Mouse (Mus musculus) urinary bladder, postnatal 14 days (tissue): ENCODE measurements around the gene 1600002K03Rik.

ENCODE experiments used
- DNase-seq: peaks from one replicate; pipeline ENCODE4 v3.0.0; 2021; ENCODE audit warnings: low spot score

The 1600002K03Rik gene

DNA sequence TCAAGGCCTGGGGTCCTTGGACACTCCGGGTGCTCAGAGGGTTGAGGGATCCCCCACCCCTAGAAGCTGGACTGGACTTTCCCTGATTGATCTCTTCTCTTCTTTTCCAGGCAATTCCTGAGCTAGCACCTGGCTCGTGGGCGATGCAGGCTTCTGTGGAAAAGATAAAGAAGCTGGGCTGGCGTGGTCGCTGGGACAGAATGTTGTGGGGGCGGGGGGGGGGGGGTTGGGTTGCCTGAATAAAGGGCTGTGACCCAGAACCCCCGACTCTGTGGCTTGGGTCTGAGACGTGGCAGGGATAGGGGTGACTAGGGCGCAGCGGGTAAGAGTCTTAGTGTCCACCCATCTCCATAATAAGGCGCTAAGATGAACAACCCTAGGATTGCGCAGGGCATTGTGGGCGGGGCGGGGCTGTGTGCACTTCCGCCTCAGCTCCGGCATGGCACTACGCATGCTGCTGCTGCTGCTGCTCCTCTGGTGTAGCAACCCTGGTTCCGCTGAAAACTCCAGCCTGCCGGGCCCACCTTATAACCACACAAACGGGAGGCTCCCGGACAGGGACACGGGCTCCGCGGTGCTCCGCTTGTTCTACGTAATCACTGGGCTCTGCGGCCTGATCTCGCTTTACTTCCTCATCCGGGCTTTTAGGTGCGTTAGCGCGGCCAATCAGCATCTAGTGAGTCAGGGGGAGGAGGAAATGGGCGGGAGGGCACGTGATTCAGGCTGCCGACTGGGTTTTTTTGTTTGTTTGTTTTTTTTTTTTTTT, at the start of gene 1600002K03Rik:
TSS of gene 1600002K03Rik (plus strand) at position 418 of the 766 bp plus-strand sequence.
- DNase-seq: peak; percentile 88

- DNase-seq: no peak
Measured at GRCm38 (mm10) chr10:80123932-80124562, 48.7 kb upstream of the 1600002K03Rik start.

GRCm38 (mm10) chr10:80127920-80128319, 44.8 kb upstream of the 1600002K03Rik start:
- no peak for DNase-seq

- peak; percentile 35 for DNase-seq
Measured at GRCm38 (mm10) chr10:80129846-80130245, 42.9 kb upstream of the 1600002K03Rik start.

GRCm38 (mm10) chr10:80130403-80131031, 42.2 kb upstream of the 1600002K03Rik start:
- DNase-seq: peak; percentile 58

GRCm38 (mm10) chr10:80131316-80131951, 41.3 kb upstream of the 1600002K03Rik start:
- DNase-seq: no peak

DNA sequence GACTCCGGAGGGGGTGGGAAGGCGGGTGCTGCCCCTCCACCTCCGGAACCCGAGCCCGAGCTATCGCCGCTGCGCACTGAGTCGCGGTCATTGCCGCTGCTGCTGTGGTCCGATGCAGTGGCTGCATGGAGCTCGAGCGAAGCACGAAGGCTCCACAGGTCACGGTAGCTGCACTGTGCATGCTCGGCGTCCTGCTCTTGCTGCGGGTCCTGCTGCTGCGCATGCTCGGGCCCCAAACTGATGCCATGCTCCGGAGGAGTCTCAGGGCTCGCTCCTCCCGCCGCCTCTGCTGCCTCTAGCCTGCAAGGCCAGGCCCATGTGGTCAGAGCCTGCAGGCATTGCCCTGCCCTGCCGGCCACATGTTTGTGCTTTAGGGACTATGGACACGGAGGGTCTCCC, 40.8 kb upstream of the 1600002K03Rik start:
- no peak for DNase-seq

DNA sequence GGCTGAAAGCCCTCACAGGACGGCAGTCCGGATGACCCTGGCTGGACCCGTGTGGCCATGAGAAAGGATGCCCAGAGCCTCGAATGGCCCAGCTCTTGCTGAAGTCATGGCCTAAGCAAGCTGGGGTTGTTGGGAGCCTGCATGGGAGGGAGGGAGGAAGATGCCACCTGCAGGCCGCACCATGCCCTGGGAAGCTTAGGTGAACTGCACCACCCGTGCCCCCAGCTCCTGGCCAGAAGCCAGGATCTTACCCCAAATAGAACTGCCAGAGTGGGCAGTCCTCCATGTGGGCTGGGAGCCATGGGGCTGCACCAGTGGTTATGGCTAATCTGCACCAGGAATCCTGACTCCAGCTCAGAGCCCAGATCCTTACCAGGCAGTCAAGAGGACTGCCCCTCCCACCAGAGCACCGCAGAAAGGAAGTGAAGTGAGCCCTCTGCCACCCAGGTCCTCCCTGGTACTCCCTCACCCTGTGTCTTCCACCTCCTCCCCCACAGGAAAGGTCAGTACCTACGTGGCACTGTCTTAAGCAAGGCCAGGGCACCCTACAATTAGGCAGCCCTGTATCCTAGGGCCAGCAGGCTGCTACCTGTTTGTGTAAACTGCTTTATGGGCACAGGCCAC, 39.4 kb upstream of the 1600002K03Rik start:
- peak; percentile 11 for DNase-seq

- no peak for DNase-seq
Measured at GRCm38 (mm10) chr10:80134421-80134820, 38.3 kb upstream of the 1600002K03Rik start.

DNA sequence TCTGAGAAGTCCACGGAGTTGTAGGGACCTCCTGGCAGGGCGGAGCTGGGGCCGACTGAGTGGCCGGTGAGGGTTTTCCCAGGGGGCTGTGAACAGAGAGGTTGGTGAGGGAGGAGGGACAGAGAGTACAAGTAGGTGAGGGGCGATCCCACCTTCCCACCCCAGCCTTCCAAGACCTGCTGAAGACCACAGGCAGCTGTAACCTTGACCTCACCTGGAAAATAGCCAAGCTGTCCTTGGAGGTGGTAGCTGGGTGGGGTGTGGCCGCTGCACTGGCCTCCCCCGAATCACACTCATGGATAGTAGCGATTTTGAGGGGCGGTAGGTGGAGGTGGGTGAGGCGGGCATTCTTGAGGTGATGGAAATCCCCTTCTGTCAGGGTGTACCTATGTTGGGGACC, 37.6 kb upstream of the 1600002K03Rik start:
- no peak for DNase-seq

GRCm38 (mm10) chr10:80135641-80136040, 37.1 kb upstream of the 1600002K03Rik start:
- DNase-seq: no peak

- no peak for DNase-seq
Measured at GRCm38 (mm10) chr10:80136179-80136951, 36.4 kb upstream of the 1600002K03Rik start.

DNA sequence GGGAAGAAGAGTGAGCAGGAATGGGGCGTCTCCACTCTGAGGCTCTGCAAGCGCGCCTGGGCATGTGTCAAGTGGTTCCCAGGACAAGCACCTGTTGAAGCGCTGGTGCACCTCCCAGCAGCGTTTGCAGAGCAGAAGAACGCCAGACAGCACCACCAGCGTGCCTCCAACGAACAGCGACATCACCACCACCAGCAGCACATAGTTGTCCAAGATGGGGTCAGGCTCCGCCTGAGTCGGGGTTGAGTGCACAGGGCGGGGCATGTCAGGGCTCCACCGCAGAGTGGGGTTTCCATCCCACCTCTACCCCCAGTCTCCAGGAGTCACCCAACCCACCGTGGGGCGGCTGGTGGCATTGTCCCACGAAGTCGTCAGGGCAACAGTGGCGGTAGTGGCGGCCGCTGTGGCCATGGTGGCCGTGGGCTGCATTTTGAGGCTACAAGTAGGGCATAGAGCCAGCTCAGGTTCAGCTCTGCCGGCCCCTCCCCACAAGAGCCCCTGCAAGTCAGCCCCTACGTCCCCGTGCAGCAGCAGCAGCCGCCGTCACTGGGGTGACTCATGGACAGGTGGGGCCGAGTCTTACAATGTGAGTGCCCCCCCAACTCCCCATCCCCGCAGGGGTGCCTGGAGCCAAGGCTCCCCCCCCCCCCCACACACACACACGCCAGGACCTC, 35.7 kb upstream of the 1600002K03Rik start:
- peak; percentile 38 for DNase-seq

DNA sequence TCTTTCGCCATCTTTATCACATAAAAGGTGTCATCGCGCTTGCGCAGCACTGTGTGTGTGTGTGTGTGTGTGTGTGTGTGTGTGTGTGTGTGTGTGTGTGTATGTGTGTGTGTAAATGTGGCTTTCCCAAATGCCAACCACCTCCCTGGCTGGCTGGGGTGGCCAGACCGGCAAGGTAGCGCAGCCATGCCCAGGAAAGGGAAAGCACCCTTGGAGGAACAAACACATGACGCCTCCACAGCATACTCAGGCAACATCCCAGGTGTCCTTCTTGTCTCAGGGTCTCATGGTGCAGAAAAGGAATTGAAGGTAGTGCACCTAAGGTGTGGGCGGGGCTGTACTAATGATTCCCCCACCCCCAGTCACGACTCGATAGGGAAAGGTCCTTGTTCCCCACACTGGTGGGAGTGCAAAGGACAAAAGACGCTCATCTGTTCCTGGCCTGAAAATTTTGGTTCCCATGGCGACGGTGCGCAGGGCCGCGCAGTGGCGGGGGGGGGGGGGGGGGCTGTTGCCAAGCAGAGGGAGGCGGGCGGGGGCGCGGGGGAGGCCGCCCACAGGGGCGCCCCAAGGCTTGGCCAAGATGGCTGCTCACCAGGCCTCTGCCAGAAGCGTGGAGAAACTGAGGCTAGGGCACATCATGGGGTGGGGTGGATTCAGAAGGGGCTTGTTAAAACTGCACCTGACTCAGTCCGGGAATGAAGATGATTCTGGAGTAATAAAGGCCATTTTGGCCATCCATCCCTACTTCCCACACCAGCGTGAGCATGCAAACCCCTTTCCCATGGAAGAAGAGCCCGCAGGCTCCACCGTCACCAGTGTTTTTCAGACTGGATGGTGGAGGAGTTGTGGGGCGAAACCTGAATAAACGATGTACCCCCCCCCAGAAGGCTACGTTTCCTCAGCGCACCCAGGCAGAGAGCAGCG, 34.9 kb upstream of the 1600002K03Rik start:
- DNase-seq: peak; percentile 48

DNA sequence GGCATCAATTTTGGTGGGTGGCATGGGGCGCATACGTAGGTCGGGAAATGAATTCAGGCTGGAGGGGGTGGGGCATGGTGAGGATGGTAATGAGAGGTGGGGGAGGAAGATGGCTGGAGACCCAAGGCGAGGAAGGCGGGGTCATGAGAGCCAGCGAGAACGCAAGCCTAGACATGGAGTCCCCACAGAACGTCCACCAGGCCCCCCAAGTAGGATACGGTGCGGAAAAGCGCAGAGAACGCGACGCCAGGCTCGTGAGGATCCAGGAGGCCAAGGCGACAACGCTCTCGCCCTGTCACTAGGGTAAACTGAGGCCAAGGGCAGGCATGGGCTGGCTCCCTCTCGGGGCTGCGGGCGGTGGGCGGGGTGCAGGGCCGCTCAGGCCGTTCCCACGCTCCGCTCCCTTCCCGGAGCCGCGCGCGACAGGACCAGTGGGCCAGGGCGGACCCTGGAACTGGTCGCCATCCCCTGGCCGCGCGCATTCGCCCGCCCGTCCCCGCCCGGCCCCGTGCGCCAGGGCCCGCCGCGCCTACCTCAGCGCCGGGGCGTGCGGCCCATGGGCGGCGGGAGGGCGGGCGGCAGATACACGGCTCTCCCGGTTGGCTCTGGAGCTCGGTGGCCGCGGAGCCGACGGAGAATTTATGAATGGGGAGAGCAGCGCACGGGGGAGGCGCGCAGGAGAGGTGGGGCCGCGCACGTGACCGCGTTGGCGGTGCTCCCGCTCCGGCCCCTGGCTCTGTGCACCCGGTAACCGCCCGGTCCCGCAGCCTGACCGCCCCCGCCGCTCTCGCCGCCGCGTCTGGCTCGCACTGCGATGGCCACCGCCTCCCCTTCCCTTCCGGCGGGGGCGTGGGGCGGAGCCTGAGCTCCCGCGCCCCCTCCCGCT, 33.9 kb upstream of the 1600002K03Rik start, which contains the start of gene Atp5d:
TSS of gene Atp5d (plus strand) at position 80 of the 886 bp plus-strand sequence.
- peak; percentile 58 for DNase-seq

DNA sequence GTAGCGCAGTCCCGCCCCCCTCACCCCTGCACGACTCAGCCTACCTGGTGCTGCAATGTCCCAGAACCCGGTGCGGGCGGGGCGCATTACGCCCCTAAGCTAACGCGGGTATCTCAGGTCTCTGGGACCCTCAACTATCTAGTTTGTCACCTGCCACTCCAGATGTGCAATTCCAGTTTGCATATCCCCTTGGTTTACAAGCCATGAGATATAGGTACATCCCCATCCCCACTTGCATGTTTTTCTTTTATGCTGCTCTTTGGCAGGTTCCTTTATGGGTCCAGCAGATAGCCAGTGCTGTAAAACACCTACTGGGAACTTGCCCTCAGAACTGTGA, 33.3 kb upstream of the 1600002K03Rik start:
- peak; percentile 16 for DNase-seq

DNA sequence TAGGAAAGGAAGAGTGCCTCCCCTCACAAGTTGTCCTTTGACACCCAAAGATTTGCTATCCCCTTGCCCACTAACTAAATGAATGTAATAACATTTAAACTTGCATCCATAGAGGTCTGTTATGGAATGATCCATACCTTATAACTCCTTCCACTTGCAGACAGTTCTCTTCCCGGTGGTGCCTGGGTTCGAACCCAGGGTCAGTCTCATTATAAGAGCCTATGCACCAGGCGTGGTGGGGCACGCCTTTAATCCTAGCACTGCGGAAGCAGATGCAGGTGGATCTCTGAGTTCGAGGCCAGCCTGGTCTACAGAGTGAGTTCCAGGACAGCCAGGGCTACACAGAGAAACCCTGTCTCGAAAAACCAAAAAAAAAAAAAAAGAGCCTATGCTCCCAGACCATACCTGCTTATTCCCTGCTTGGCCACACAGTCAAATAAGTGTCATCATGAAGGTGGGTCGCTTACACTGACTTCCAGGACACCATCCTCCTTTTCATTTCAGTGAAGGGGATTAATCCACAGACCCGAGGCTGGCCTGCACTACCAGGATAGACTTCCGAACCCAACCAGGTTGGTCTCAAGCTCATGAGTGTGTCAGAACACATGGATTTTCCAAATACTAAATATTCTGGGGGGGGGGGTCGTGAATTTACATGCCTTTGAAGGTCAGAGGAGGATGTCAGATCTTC, 32.6 kb upstream of the 1600002K03Rik start:
- DNase-seq: no peak

DNA sequence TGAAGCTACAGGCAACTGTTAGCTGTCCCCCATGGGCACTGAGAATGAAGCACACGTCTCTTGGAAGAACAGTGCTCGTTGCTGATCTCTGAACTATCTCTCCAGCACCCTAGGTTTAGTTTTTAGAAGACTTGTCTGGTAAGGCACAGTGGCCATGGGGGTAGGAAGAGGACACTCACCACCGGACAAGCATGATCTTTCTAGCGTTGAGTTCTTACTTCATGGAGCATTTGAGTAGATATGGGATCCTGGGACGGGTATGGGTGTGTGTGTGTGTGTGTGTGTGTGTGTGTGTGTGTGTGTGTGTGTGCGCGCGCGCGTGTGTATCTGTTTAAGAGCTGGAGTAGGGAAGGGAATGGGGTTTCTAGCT, 32.1 kb upstream of the 1600002K03Rik start, which contains the start of gene Cbarp:
TSS of gene Cbarp (minus strand) at position 170 of the 370 bp plus-strand sequence.
- DNase-seq: no peak
